Mouse (Mus musculus): ENCODE results near the gene Atpaf2. TPM values are rescaled to one million over a fixed set of nuclear protein-coding genes. Genes with fewer than 3 reads are reported as not detected.
"Not testable (repeated sequence)": the region's sequence is repeated elsewhere in the genome, so short reads cannot be mapped to it uniquely, and the experiment has no call there.

Atpaf2 gene
- 39.4 and 42.9 TPM in 2 replicates for polyA plus RNA-seq (2015; fragmentation: Nextera tagmentation; extraction: Ambion mirVana)

- peak within 1 kb of the TSS; percentile 82 for H3K4me3 ChIP-seq (replicated peaks)
- peaks cover 43% of the 10 kb centered on the region for H3K4me1 ChIP-seq (replicated peaks)
- peak within 1 kb of the TSS; percentile 95 for H3K4me2 ChIP-seq (replicated peaks)
- peak within 1 kb of the TSS; percentile 87 for H3K9ac ChIP-seq (replicated peaks)
- H3K36me3 ChIP-seq, result no peaks in the 10 kb centered on the region
- WGBS, result 1% methylated on average over 38 of the region's 39 CpGs
- H3K9me3 ChIP-seq, result no peaks in the 10 kb centered on the region
- H3K27me3 ChIP-seq, result no peaks in the 10 kb centered on the region
- peak; percentile 67 for ATAC-seq
- peak within 1 kb of the TSS; percentile 79 for H3K27ac ChIP-seq
Observed at GRCm38 (mm10) chr11:60417717-60418472, at the start of gene Atpaf2. TSS of gene Atpaf2 (minus strand) at chr11:60418457.

- WGBS, result 96% methylated on average over 2 of the region's 2 CpGs
Observed at GRCm38 (mm10) chr11:60465943-60466380, 47.7 kb upstream of the Atpaf2 start.

GRCm38 (mm10) chr11:60457973-60458372 lies 39.7 kb upstream of the Atpaf2 start:
- no peak overlapping the region for H3K4me3 ChIP-seq (replicated peaks)
- H3K9ac ChIP-seq (replicated peaks), result no peak overlapping the region
- no peaks in the 10 kb centered on the region for H3K9me3 ChIP-seq
- H3K4me2 ChIP-seq (replicated peaks), result no peak overlapping the region
- WGBS, result 100% methylated on average over 1 of the region's 1 CpGs
- no peak for ATAC-seq
- no peak overlapping the region for H3K27ac ChIP-seq
- H3K27me3 ChIP-seq, result no peaks in the 10 kb centered on the region
- H3K4me1 ChIP-seq (replicated peaks), result peaks cover 19% of the 10 kb centered on the region
- H3K36me3 ChIP-seq, result peaks cover 70% of the 10 kb centered on the region

More at GRCm38 (mm10) chr11:60465943-60466380, 47.7 kb upstream of the Atpaf2 start:
- H3K4me1 ChIP-seq (replicated peaks), result no peaks in the 10 kb centered on the region
- H3K9ac ChIP-seq (replicated peaks), result no peak overlapping the region
- H3K9me3 ChIP-seq, result no peaks in the 10 kb centered on the region
- no peaks in the 10 kb centered on the region for H3K27me3 ChIP-seq
- no peak for ATAC-seq
- H3K27ac ChIP-seq, result no peak overlapping the region
- no peak overlapping the region for H3K4me3 ChIP-seq (replicated peaks)
- H3K4me2 ChIP-seq (replicated peaks), result no peak overlapping the region
- H3K36me3 ChIP-seq, result peaks cover 95% of the 10 kb centered on the region

GRCm38 (mm10) chr11:60454745-60455087 lies 36.5 kb upstream of the Atpaf2 start:
- H3K9me3 ChIP-seq, result no peaks in the 10 kb centered on the region
- ATAC-seq, result no peak; the same call in 1 of the 2 replicates
- 0% methylated on average over 17 of the region's 17 CpGs for whole genome bisulfite sequencing
- peak overlapping the region; percentile 63 for H3K4me3 ChIP-seq (replicated peaks)
- H3K27me3 ChIP-seq, result no peaks in the 10 kb centered on the region
- peaks cover 37% of the 10 kb centered on the region for H3K36me3 ChIP-seq
- peak overlapping the region; percentile 47; the same call in 1 of the 2 replicates for H3K27ac ChIP-seq
- H3K4me1 ChIP-seq (replicated peaks), result peaks cover 19% of the 10 kb centered on the region
- H3K4me2 ChIP-seq (replicated peaks), result peak overlapping the region; percentile 86
- peak overlapping the region; percentile 77 for H3K9ac ChIP-seq (replicated peaks)

GRCm38 (mm10) chr11:60454080-60454744 lies 36.0 kb upstream of the Atpaf2 start, which contains the start of gene Drg2:
TSS of gene Drg2 (plus strand) at chr11:60454591.
- Histone ChIP-seq H3K4me3 (replicated peaks) (peak within 1 kb of the TSS; percentile 63), H3K27me3 (no peaks in the 10 kb centered on the region), H3K9me3 (no peaks in the 10 kb centered on the region), H3K4me1 (replicated peaks) (peaks cover 19% of the 10 kb centered on the region), H3K9ac (replicated peaks) (peak within 1 kb of the TSS; percentile 77), H3K27ac (peak within 1 kb of the TSS; percentile 47; the same call in 1 of the 2 replicates), H3K4me2 (replicated peaks) (peak within 1 kb of the TSS; percentile 86), H3K36me3 (peaks cover 32% of the 10 kb centered on the region)
- 5% methylated on average over 27 of the region's 27 CpGs for WGBS
- peak; percentile 93 for ATAC-seq

GRCm38 (mm10) chr11:60444007-60444406 lies 25.8 kb upstream of the Atpaf2 start:
- Histone ChIP-seq H3K27me3 (no peaks in the 10 kb centered on the region), H3K9ac (replicated peaks) (no peak overlapping the region), H3K4me2 (replicated peaks) (no peak overlapping the region), H3K9me3 (no peaks in the 10 kb centered on the region), H3K36me3 (peaks cover 44% of the 10 kb centered on the region), H3K4me3 (replicated peaks) (no peak overlapping the region), H3K4me1 (replicated peaks) (no peaks in the 10 kb centered on the region), H3K27ac (no peak overlapping the region)
- WGBS, result 87% methylated on average over 4 of the region's 4 CpGs
- ATAC-seq, result no peak

- 87% methylated on average over 6 of the region's 6 CpGs for WGBS
- no peak overlapping the region for H3K4me2 ChIP-seq (replicated peaks)
- no peaks in the 10 kb centered on the region for H3K9me3 ChIP-seq
- no peak for ATAC-seq
- no peaks in the 10 kb centered on the region for H3K4me1 ChIP-seq (replicated peaks)
- peaks cover 54% of the 10 kb centered on the region for H3K36me3 ChIP-seq
- H3K4me3 ChIP-seq (replicated peaks), result no peak overlapping the region
- no peak overlapping the region for H3K27ac ChIP-seq
- H3K9ac ChIP-seq (replicated peaks), result no peak overlapping the region
- H3K27me3 ChIP-seq, result no peaks in the 10 kb centered on the region
Observed at GRCm38 (mm10) chr11:60442896-60443295, 24.6 kb upstream of the Atpaf2 start.

GRCm38 (mm10) chr11:60440176-60440575 lies 21.9 kb upstream of the Atpaf2 start:
- H3K4me3 ChIP-seq (replicated peaks), result no peak overlapping the region
- H3K36me3 ChIP-seq, result peaks cover 80% of the 10 kb centered on the region

GRCm38 (mm10) chr11:60439621-60440020 lies 21.4 kb upstream of the Atpaf2 start:
- not testable (repeated sequence) for H3K9ac ChIP-seq (replicated peaks); ATAC-seq; H3K4me3 ChIP-seq (replicated peaks); H3K4me1 ChIP-seq (replicated peaks); H3K9me3 ChIP-seq; H3K27ac ChIP-seq; H3K27me3 ChIP-seq; H3K4me2 ChIP-seq (replicated peaks)
- H3K36me3 ChIP-seq, result peaks cover 86% of the 10 kb centered on the region
- WGBS, result 24% methylated on average over 1 of the region's 1 CpGs

More at GRCm38 (mm10) chr11:60440176-60440575, 21.9 kb upstream of the Atpaf2 start:
- H3K9ac ChIP-seq (replicated peaks), result no peak overlapping the region
- no peak overlapping the region for H3K4me2 ChIP-seq (replicated peaks)
- no peak overlapping the region for H3K27ac ChIP-seq
- 58% methylated on average over 7 of the region's 7 CpGs for WGBS
- ATAC-seq, result no peak
- H3K9me3 ChIP-seq, result no peaks in the 10 kb centered on the region
- H3K27me3 ChIP-seq, result no peaks in the 10 kb centered on the region
- no peaks in the 10 kb centered on the region for H3K4me1 ChIP-seq (replicated peaks)

GRCm38 (mm10) chr11:60436618-60437017 lies 18.4 kb upstream of the Atpaf2 start:
- no peak overlapping the region for H3K9ac ChIP-seq (replicated peaks)
- no peak for ATAC-seq
- no peaks in the 10 kb centered on the region for H3K9me3 ChIP-seq
- H3K4me1 ChIP-seq (replicated peaks), result no peaks in the 10 kb centered on the region
- no peaks in the 10 kb centered on the region for H3K27me3 ChIP-seq
- no peak overlapping the region for H3K27ac ChIP-seq
- peaks cover 81% of the 10 kb centered on the region for H3K36me3 ChIP-seq
- no peak overlapping the region for H3K4me3 ChIP-seq (replicated peaks)
- WGBS, result 92% methylated on average over 3 of the region's 3 CpGs
- H3K4me2 ChIP-seq (replicated peaks), result no peak overlapping the region

- WGBS, result 94% methylated on average over 1 of the region's 1 CpGs
- H3K9me3 ChIP-seq, result no peaks in the 10 kb centered on the region
- no peak overlapping the region for H3K4me2 ChIP-seq (replicated peaks)
- no peak for ATAC-seq
- no peaks in the 10 kb centered on the region for H3K27me3 ChIP-seq
- peaks cover 78% of the 10 kb centered on the region for H3K36me3 ChIP-seq
- H3K9ac ChIP-seq (replicated peaks), result no peak overlapping the region
- no peak overlapping the region for H3K4me3 ChIP-seq (replicated peaks)
- H3K4me1 ChIP-seq (replicated peaks), result no peaks in the 10 kb centered on the region
- H3K27ac ChIP-seq, result no peak overlapping the region
Observed at GRCm38 (mm10) chr11:60435133-60435532, 16.9 kb upstream of the Atpaf2 start.

- Histone ChIP-seq H3K36me3 (peaks cover 77% of the 10 kb centered on the region), H3K4me1 (replicated peaks) (no peaks in the 10 kb centered on the region), H3K9ac (replicated peaks) (no peak overlapping the region), H3K9me3 (no peaks in the 10 kb centered on the region), H3K4me3 (replicated peaks) (no peak overlapping the region), H3K27me3 (no peaks in the 10 kb centered on the region), H3K27ac (no peak overlapping the region), H3K4me2 (replicated peaks) (no peak overlapping the region)
- no peak for ATAC-seq
Observed at GRCm38 (mm10) chr11:60433501-60433900, 15.2 kb upstream of the Atpaf2 start.

Data from midbrain, embryonic 13.5 days (tissue).